Mouse (Mus musculus) MEL (cell line): Measurements from ENCODE around the gene Lifr. TPM values are rescaled to one million over a fixed set of nuclear protein-coding genes. Genes with fewer than 3 reads are reported as not detected.

Source experiments
- DNase-seq: peaks from one replicate; pipeline ENCODE4 v3.0.0; 2011; ENCODE audit warnings: low read depth, low spot score
- H3K27ac ChIP-seq: 2 replicates; pipeline ENCODE4 v1.5.1; 2012; ENCODE audit warnings: low read depth, mild to moderate bottlenecking, control low read depth, low read length, moderate library complexity; ENCODE audit not compliant: control insufficient read depth
- H3K27me3 ChIP-seq, 2 experiments: fragments of 150-350 bp in 1 of 2; sonication (generic) in 1 of 2; 2 replicates each; pipeline ENCODE4 v1.6.1; 2012; ENCODE audit warnings: low read length in 2 of 2, mild to moderate bottlenecking in 2 of 2, improper control_type of control experiment in 1 of 2, moderate library complexity in 1 of 2; ENCODE audit not compliant: insufficient read depth in 2 of 2, control insufficient read depth in 1 of 2
- H3K36me3 ChIP-seq, 2 experiments: 2 replicates each; pipeline ENCODE4 v1.6.1; 2012 to 2014; ENCODE audit warnings: low read length in 2 of 2, improper control_type of control experiment in 1 of 2, inconsistent platforms in 1 of 2, mild to moderate bottlenecking in 1 of 2; ENCODE audit not compliant: insufficient read depth in 2 of 2, control insufficient read depth in 1 of 2
- H3K4me1 ChIP-seq, 2 experiments: fragments of 150-350 bp in 1 of 2; sonication (generic) in 1 of 2; 2 replicates each; pipeline ENCODE4 v1.6.1; 2012; ENCODE audit warnings: low read length in 2 of 2, improper control_type of control experiment in 1 of 2, mild to moderate bottlenecking in 1 of 2; ENCODE audit not compliant: insufficient read depth in 2 of 2, control insufficient read depth in 1 of 2
- H3K4me3 ChIP-seq, 2 experiments: fragments of 150-350 bp in 1 of 2; sonication (generic) in 1 of 2; 2 replicates each; pipeline ENCODE4 v1.5.1; 2012; ENCODE audit warnings: low read depth in 2 of 2, low read length in 2 of 2, mild to moderate bottlenecking in 2 of 2, moderate library complexity in 2 of 2, control low read depth in 1 of 2, improper control_type of control experiment in 1 of 2; ENCODE audit not compliant: control insufficient read depth in 1 of 2, insufficient read depth in 1 of 2
- H3K79me2 ChIP-seq: 2 replicates; pipeline ENCODE4 v1.6.1; 2012; ENCODE audit warnings: mild to moderate bottlenecking, low read length, moderate library complexity; ENCODE audit not compliant: control insufficient read depth, poor library complexity, insufficient read depth
- H3K9ac ChIP-seq: 2 replicates; pipeline ENCODE4 v1.6.1; 2012; ENCODE audit warnings: low read depth, mild to moderate bottlenecking, control low read depth, low read length, moderate library complexity; ENCODE audit not compliant: control insufficient read depth, poor library complexity, severe bottlenecking
- H3K9me3 ChIP-seq: fragments of 150-350 bp; sonication (generic); replicated peaks from 2 replicates; pipeline ENCODE4 v1.6.1; 2012; ENCODE audit warnings: mild to moderate bottlenecking, low read length, improper control_type of control experiment, moderate library complexity; ENCODE audit not compliant: insufficient read depth
- CHD1 ChIP-seq: IDR thresholded peaks from 2 replicates; pipeline ENCODE4 v1.6.1; 2012; ENCODE audit warnings: low read depth, mild to moderate bottlenecking, inconsistent platforms, low read length, improper control_type of control experiment
- E2F4 ChIP-seq: IDR thresholded peaks from 2 replicates; pipeline ENCODE4 v1.6.1; 2011; ENCODE audit warnings: low read depth, low read length, improper control_type of control experiment, borderline replicate concordance
- ELF1 ChIP-seq: IDR thresholded peaks from 2 replicates; pipeline ENCODE4 v1.6.1; 2014; ENCODE audit warnings: low read depth, mild to moderate bottlenecking, inconsistent platforms, low read length, improper control_type of control experiment, moderate library complexity
- EP300 ChIP-seq, 2 experiments: IDR thresholded peaks; 2 replicates each; pipeline ENCODE4 v1.6.1; 2011; ENCODE audit warnings: improper control_type of control experiment in 2 of 2, low read length in 2 of 2, low read depth in 1 of 2, mild to moderate bottlenecking in 1 of 2
- HCFC1 ChIP-seq: IDR thresholded peaks from 2 replicates; pipeline ENCODE4 v1.6.1; 2012; ENCODE audit warnings: low read depth, mild to moderate bottlenecking, inconsistent platforms, low read length, improper control_type of control experiment, moderate library complexity
- MAZ ChIP-seq: IDR thresholded peaks from 2 replicates; pipeline ENCODE4 v1.6.1; 2012; ENCODE audit warnings: low read depth, mild to moderate bottlenecking, inconsistent platforms, low read length, improper control_type of control experiment
- MEF2A ChIP-seq: IDR thresholded peaks from 2 replicates; pipeline ENCODE4 v1.6.1; 2014; ENCODE audit warnings: low read depth, mild to moderate bottlenecking, inconsistent platforms, low read length, improper control_type of control experiment; ENCODE audit not compliant: poor library complexity, insufficient replicate concordance, severe bottlenecking; ENCODE audit errors: extremely low read depth
- NELFE ChIP-seq: IDR thresholded peaks from 2 replicates; pipeline ENCODE4 v1.6.1; 2011; ENCODE audit warnings: low read depth, low read length, improper control_type of control experiment
- POLR2AphosphoS2 ChIP-seq: IDR thresholded peaks from 2 replicates; pipeline ENCODE4 v1.6.1; 2011; ENCODE audit warnings: low read length, improper control_type of control experiment
- RAD21 ChIP-seq: IDR thresholded peaks from 2 replicates; pipeline ENCODE4 v1.6.1; 2011; ENCODE audit warnings: mild to moderate bottlenecking, low read depth, low read length, improper control_type of control experiment
- RCOR1 ChIP-seq: IDR thresholded peaks from 2 replicates; pipeline ENCODE4 v1.6.1; 2012; ENCODE audit warnings: low read depth, mild to moderate bottlenecking, inconsistent platforms, low read length, improper control_type of control experiment
- SIN3A ChIP-seq: IDR thresholded peaks from 2 replicates; pipeline ENCODE4 v1.6.1; 2012; ENCODE audit warnings: low read length, improper control_type of control experiment, inconsistent platforms
- SMC3 ChIP-seq: IDR thresholded peaks from 2 replicates; pipeline ENCODE4 v1.6.1; 2011; ENCODE audit warnings: low read depth, low read length, improper control_type of control experiment
- TAL1 ChIP-seq: IDR thresholded peaks from 2 replicates; pipeline ENCODE4 v1.6.1; 2012; ENCODE audit warnings: mild to moderate bottlenecking, inconsistent platforms, low read length, moderate library complexity, mixed read lengths
- TBP ChIP-seq: IDR thresholded peaks from 2 replicates; pipeline ENCODE4 v1.8.0; 2011; ENCODE audit warnings: low read depth, low read length, improper control_type of control experiment
- USF1 ChIP-seq: IDR thresholded peaks from 2 replicates; pipeline ENCODE4 v1.6.1; 2014; ENCODE audit warnings: low read depth, mild to moderate bottlenecking, inconsistent platforms, low read length, improper control_type of control experiment, moderate library complexity
- USF2 ChIP-seq, 2 experiments: IDR thresholded peaks; 2 replicates each; pipeline ENCODE4 v1.6.1; 2011 to 2012; ENCODE audit warnings: improper control_type of control experiment in 2 of 2, low read length in 2 of 2, borderline replicate concordance in 1 of 2, inconsistent platforms in 1 of 2, low read depth in 1 of 2, mild to moderate bottlenecking in 1 of 2; ENCODE audit not compliant: insufficient read depth in 1 of 2
- ZKSCAN1 ChIP-seq: IDR thresholded peaks from 2 replicates; pipeline ENCODE4 v1.6.1; 2012; ENCODE audit warnings: low read depth, mild to moderate bottlenecking, inconsistent platforms, low read length, improper control_type of control experiment, moderate library complexity
- polyA plus RNA-seq, 2 experiments: library from polyadenylated mRNA; stranded (reverse) in 1 of 2; unstranded in 1 of 2; fragments of >175 nt in 1 of 2; fragments of >200 nt in 1 of 2; gene quantifications; 2 replicates each; pipeline versions ENCODE4 v1.2.1 to v1.2.4; 2012; ENCODE audit warnings: low replicate concordance in 2 of 2, low read depth in 1 of 2; ENCODE audit not compliant: insufficient read length in 2 of 2, insufficient read depth in 1 of 2, missing spikeins in 1 of 2
- total RNA-seq: library from RNA; depleted of rRNA; stranded (reverse); fragments of 300-350 nt; gene quantifications from 2 replicates; pipeline ENCODE4 v1.2.3, GENCODE M21; 2012

Gene Lifr
- total and polyA plus RNA-seq, 3 experiments = not detected

GRCm38 (mm10) chr15:7167906-7168532 lies 77.6 kb downstream of the Lifr start:
- Histone ChIP-seq H3K36me3 (no peaks in the 10 kb centered on the region), H3K9ac (no peak overlapping the region), H3K9me3 (no peaks in the 10 kb centered on the region), H3K27ac (no peak overlapping the region), H3K4me1 (no peaks in the 10 kb centered on the region), H3K27me3 (no peaks in the 10 kb centered on the region; a peak in 1 of 4 replicates), H3K4me3 (no peak overlapping the region), H3K79me2 (no peaks in the 10 kb centered on the region)
- no peak for TF ChIP-seq SMC3
- DNase-seq = no peak

- no peaks in the 10 kb centered on the region for H3K79me2 ChIP-seq
- no peak overlapping the region for H3K27ac ChIP-seq
- no peaks in the 10 kb centered on the region for H3K36me3 ChIP-seq
- no peaks in the 10 kb centered on the region for H3K9me3 ChIP-seq
- no peaks in the 10 kb centered on the region for H3K4me1 ChIP-seq
- TF ChIP-seq ZKSCAN1 (no peak), USF1 (no peak), HCFC1 (no peak), TBP (no peak), RAD21 (no peak), RCOR1 (no peak), POLR2AphosphoS2 (no peak), SIN3A (no peak), TAL1 (no peak), USF2 (IDR thresholded peaks at IDR 0.05; ENCODE audit: borderline replicate concordance in 1 of 2, insufficient read depth in 1 of 2, low read depth in 1 of 2, low read length in 2 of 2) (no peak), MAZ (no peak), EP300 (IDR thresholded peaks at IDR 0.05; ENCODE audit: low read depth in 1 of 2, low read length in 2 of 2) (no peak), MEF2A (no peak), E2F4 (no peak), ELF1 (no peak), CHD1 (no peak), NELFE (no peak)
- no peaks in the 10 kb centered on the region for H3K27me3 ChIP-seq
- no peak overlapping the region for H3K9ac ChIP-seq
- no peak for DNase-seq
- no peak overlapping the region for H3K4me3 ChIP-seq
These were observed 82.5 kb downstream of the Lifr start for GRCm38 (mm10) chr15:7172875-7173274.
